Mouse (Mus musculus) embryonic facial prominence, embryonic 13.5 days (tissue): ENCODE results near the gene Camk2g. TPM values are rescaled to one million over a fixed set of nuclear protein-coding genes. Genes with fewer than 3 reads are reported as not detected.
A peak's percentile ranks its signal among the peaks of the same experiment; 100 is the strongest.

ENCODE experiments used
- ATAC-seq: fragments of 200-750 bp; cut with Nextera tagmentation; 2 replicates; pipeline ENCODE4 v1.8.0; 2017; ENCODE audit warnings: low read depth; ENCODE audit not compliant: insufficient number of reproducible peaks, insufficient read depth, low FRiP score, low TSS enrichment
- H3K27ac ChIP-seq: fragments of 300-500 bp; sonication (generic); 2 replicates; pipeline ENCODE4 v1.5.1; 2015; ENCODE audit warnings: moderate library complexity, mild to moderate bottlenecking, inconsistent platforms
- H3K27me3 ChIP-seq: fragments of 300-500 bp; sonication (generic); 2 replicates; pipeline ENCODE4 v1.6.1; 2015; ENCODE audit warnings: mild to moderate bottlenecking, inconsistent platforms
- H3K36me3 ChIP-seq: fragments of 300-500 bp; sonication (generic); 2 replicates; pipeline ENCODE4 v1.6.1; 2015; ENCODE audit warnings: mild to moderate bottlenecking, inconsistent platforms
- H3K4me1 ChIP-seq: fragments of 300-500 bp; sonication (generic); 2 replicates; pipeline ENCODE4 v1.6.1; 2015; ENCODE audit warnings: inconsistent platforms
- H3K4me2 ChIP-seq: fragments of 300-500 bp; sonication (generic); 2 replicates; pipeline ENCODE4 v1.6.1; 2015; ENCODE audit warnings: moderate library complexity, mild to moderate bottlenecking, inconsistent platforms
- H3K4me3 ChIP-seq: fragments of 300-500 bp; sonication (generic); 2 replicates; pipeline ENCODE4 v1.5.1; 2015; ENCODE audit warnings: mild to moderate bottlenecking, inconsistent platforms
- H3K9ac ChIP-seq: fragments of 300-500 bp; sonication (generic); 2 replicates; pipeline ENCODE4 v1.6.1; 2015; ENCODE audit warnings: mild to moderate bottlenecking, inconsistent platforms
- H3K9me3 ChIP-seq: fragments of 300-500 bp; sonication (generic); 2 replicates; pipeline ENCODE4 v1.6.1; 2016; ENCODE audit warnings: inconsistent platforms
- WGBS: fragments of 180-500 bp; shearing (Covaris S2); methylation state at CpG from one replicate; pipeline ENCODE4 v1.1.7; 2015; ENCODE audit warnings: mixed read lengths; 5-methylcytosine and 5-hydroxymethylcytosine counted together
- polyA plus RNA-seq: library from polyadenylated mRNA; unstranded; fragments of >200 nt; fragmentation: Nextera tagmentation; extraction: Ambion mirVana; gene quantifications from 2 replicates; pipeline ENCODE4 v1.2.1, GENCODE M21; 2015

Camk2g gene
- polyA plus RNA-seq = 62.6 and 75.3 TPM in 2 replicates

GRCm38 (mm10) chr14:20793758-20794531 lies at the start of gene Camk2g:
TSS of gene Camk2g (minus strand) at chr14:20794088.
- Histone ChIP-seq H3K4me1 (peaks cover 44% of the 10 kb centered on the region), H3K4me3 (peak within 1 kb of the TSS; percentile 79), H3K27ac (peak within 1 kb of the TSS; percentile 82), H3K27me3 (no peaks in the 10 kb centered on the region), H3K4me2 (peak within 1 kb of the TSS; percentile 87), H3K9me3 (no peaks in the 10 kb centered on the region), H3K36me3 (peaks cover 27% of the 10 kb centered on the region), H3K9ac (peak within 1 kb of the TSS; percentile 86)
- WGBS = 2% methylated on average over 46 of the region's 76 CpGs
- ATAC-seq = peak; percentile 81

DNA sequence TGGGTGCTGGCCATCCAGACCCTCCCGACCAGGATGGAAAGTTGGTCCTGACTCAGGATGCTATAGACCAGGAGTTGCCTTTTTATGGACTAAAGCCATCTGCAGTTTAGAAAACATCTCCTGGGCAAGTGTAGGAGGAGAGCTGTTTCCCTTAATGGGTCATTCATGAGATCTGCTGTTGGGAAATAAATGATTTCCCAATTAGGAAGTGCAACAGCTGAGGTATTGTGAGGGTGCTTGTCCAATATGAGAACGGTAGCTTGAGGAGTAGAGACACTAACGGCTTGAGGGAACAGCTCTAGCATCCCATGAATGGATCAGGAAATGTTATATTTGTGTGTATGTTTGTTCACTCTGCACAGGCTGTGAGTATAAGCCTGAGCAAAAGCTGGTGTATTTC lies 48.7 kb upstream of the Camk2g start:
- H3K36me3 ChIP-seq = no peaks in the 10 kb centered on the region
- no peak overlapping the region for H3K9ac ChIP-seq
- H3K27me3 ChIP-seq = no peaks in the 10 kb centered on the region
- no peak for ATAC-seq
- no peak overlapping the region for H3K4me3 ChIP-seq
- H3K27ac ChIP-seq = no peak overlapping the region
- H3K4me2 ChIP-seq = no peak overlapping the region
- H3K9me3 ChIP-seq = no peaks in the 10 kb centered on the region
- WGBS = 77% methylated on average over 3 of the region's 3 CpGs
- no peaks in the 10 kb centered on the region for H3K4me1 ChIP-seq

DNA sequence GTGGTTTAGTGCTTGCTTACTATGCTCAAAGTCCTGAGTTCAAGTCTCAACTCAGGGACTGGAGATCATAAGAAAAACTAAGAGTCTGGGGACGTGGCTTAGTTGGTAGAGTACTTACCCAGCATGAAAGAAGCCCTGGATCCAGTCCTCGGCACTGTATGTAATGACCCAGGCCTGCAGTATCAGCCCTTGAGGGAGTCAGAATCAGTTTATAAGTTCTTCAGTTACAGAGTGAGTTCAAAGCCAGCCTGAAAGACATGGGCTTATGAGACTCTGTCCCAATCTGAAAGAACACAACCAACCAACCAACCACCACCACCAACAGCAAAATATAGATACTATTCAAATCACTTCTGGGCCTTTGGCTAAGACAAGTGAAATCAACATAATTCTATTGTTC lies 47.6 kb upstream of the Camk2g start:
- Histone ChIP-seq H3K9me3 (no peaks in the 10 kb centered on the region), H3K4me1 (peaks cover 6% of the 10 kb centered on the region; the same call in 1 of the 2 replicates), H3K27ac (no peak overlapping the region), H3K9ac (no peak overlapping the region), H3K36me3 (no peaks in the 10 kb centered on the region), H3K27me3 (no peaks in the 10 kb centered on the region), H3K4me3 (no peak overlapping the region), H3K4me2 (no peak overlapping the region)
- WGBS = 83% methylated on average over 2 of the region's 2 CpGs
- no peak for ATAC-seq

DNA sequence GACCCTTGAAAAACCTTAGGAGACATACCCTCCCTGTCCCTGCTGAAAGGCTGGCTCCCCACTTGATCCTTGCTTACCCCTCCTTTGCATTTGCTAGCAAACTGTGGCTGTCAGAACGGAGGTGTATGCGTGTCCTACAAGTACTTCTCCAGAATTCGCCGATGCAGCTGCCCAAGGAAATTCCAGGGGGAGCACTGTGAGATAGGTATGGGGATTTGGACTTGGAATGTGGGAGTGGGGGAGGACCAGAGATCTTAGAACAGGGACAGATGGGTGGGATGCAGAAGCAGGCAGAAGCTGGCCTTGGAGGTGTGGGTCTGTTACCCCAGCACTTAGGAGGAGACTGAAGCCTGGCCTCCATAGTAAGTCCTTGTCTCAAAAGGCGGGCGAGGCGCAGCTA lies 43.8 kb upstream of the Camk2g start:
- H3K4me3 ChIP-seq = no peak overlapping the region
- H3K9ac ChIP-seq = no peak overlapping the region
- no peaks in the 10 kb centered on the region for H3K27me3 ChIP-seq
- no peaks in the 10 kb centered on the region for H3K36me3 ChIP-seq
- no peak overlapping the region for H3K27ac ChIP-seq
- H3K4me2 ChIP-seq = peak overlapping the region; percentile 98; the same call in 1 of the 2 replicates
- no peak for ATAC-seq
- 71% methylated on average over 7 of the region's 7 CpGs for WGBS
- H3K9me3 ChIP-seq = no peaks in the 10 kb centered on the region
- peaks cover 6% of the 10 kb centered on the region for H3K4me1 ChIP-seq

DNA sequence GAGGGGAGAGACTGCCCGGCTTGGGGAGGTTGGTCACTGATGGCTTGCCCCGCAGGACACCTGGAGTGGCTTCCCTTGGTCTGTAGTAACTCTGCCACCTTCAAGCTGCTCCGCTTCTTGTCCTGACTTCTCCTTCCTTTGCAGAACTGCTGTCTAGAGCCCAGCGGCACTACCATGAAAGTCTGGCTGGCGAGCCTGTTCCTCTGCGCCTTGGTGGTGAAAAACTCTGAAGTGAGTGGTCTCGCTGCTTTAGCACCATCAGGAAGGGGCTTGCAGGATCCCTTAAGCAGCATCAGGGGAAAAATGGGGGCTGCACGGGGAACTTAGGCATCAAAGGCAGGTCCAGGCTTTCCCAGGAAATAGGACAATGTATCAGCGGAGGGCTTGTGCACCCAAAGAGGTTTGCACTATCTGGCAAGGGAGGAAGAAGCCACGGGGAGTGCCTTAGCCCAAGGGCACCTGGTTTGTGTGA lies 43.1 kb upstream of the Camk2g start:
- no peak for ATAC-seq
- no peaks in the 10 kb centered on the region for H3K9me3 ChIP-seq
- H3K9ac ChIP-seq = peak overlapping the region; percentile 78
- H3K4me2 ChIP-seq = peak overlapping the region; percentile 98
- H3K27ac ChIP-seq = no peak overlapping the region
- WGBS = 3% methylated on average over 10 of the region's 10 CpGs
- peak overlapping the region; percentile 57 for H3K4me3 ChIP-seq
- peaks cover 6% of the 10 kb centered on the region for H3K4me1 ChIP-seq
- H3K27me3 ChIP-seq = no peaks in the 10 kb centered on the region
- H3K36me3 ChIP-seq = no peaks in the 10 kb centered on the region

DNA sequence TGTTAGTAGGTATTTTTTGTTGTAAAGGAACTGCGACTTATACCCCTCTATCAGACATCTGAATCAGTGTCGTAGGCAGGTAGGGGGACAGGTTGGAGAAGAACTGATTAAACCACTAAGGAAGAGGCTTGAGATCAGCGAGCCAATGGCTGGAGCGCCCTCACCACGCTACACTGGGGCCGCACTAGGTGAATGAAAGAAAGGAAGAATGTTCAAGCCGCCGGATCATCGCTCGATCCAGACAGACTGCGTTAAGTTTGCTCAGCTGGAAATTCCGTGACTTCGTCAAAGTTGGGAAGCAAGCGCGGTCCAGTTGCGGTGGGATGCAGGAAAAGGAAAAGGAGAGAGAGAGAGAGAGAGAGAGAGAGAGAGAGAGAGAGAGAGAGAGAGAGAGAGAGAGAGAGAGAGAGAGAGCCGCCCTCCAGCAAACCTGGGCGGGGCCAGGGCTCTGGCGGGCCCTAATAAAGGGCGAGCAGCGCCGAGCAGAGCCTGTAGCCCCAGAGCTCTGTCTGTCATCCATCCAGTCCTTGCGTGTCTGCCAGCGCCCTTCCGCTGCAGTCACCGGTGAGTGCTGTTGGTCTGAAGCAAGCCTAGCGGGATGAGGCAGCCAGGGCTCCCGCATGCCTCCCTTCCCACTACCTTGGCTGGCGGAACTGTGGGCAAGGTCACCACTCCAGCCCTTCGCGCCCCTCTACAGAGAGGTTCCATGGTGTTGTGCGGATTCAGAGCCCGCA lies 42.5 kb upstream of the Camk2g start, which contains the start of gene Plau:
Plau (plus strand) TSS at position 490 of the 734 bp plus-strand sequence.
- peak; percentile 79 for ATAC-seq
- Histone ChIP-seq H3K27ac (no peak within 1 kb of the TSS), H3K4me3 (peak within 1 kb of the TSS; percentile 57), H3K27me3 (no peaks in the 10 kb centered on the region), H3K4me2 (peak within 1 kb of the TSS; percentile 98), H3K36me3 (no peaks in the 10 kb centered on the region), H3K4me1 (peaks cover 6% of the 10 kb centered on the region), H3K9ac (peak within 1 kb of the TSS; percentile 78), H3K9me3 (no peaks in the 10 kb centered on the region)
- WGBS = under 1% methylated on average over 33 of the region's 33 CpGs

DNA sequence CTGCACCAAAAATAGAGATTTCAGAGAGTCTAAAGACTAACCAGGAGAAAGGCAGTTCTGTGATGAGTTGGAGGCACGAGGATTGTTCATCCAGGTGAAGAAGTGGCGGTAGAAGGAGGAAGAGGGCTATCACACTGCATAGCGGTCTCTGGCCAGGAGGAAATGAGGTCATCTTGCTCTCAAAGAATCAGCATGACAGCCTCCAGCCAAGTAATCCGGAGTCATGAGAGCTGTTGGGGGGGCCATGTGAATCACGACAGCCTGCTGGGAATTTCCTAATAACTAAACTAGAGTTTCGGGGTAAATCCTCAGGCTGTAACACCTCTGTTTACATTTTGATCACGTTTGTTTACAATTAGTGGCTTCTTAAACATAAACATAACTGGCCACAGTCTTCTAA lies 40.2 kb upstream of the Camk2g start:
- Histone ChIP-seq H3K4me3 (no peak overlapping the region), H3K27ac (no peak overlapping the region), H3K27me3 (no peaks in the 10 kb centered on the region), H3K9me3 (no peaks in the 10 kb centered on the region), H3K4me2 (no peak overlapping the region), H3K9ac (no peak overlapping the region), H3K4me1 (peaks cover 9% of the 10 kb centered on the region), H3K36me3 (no peaks in the 10 kb centered on the region)
- 61% methylated on average over 7 of the region's 7 CpGs for WGBS
- no peak for ATAC-seq

GRCm38 (mm10) chr14:20833525-20833924 lies 39.6 kb upstream of the Camk2g start:
- no peaks in the 10 kb centered on the region for H3K36me3 ChIP-seq
- H3K27ac ChIP-seq = no peak overlapping the region
- H3K9ac ChIP-seq = no peak overlapping the region
- H3K4me1 ChIP-seq = peaks cover 9% of the 10 kb centered on the region
- no peak overlapping the region for H3K4me3 ChIP-seq
- 82% methylated on average over 4 of the region's 4 CpGs for WGBS
- no peaks in the 10 kb centered on the region for H3K27me3 ChIP-seq
- H3K9me3 ChIP-seq = no peaks in the 10 kb centered on the region
- no peak overlapping the region for H3K4me2 ChIP-seq
- ATAC-seq = no peak

- 60% methylated on average over 1 of the region's 1 CpGs for WGBS
Observed at GRCm38 (mm10) chr14:20831915-20832314, 38.0 kb upstream of the Camk2g start.

GRCm38 (mm10) chr14:20831141-20831910 lies 37.4 kb upstream of the Camk2g start:
- Histone ChIP-seq H3K36me3 (no peaks in the 10 kb centered on the region), H3K4me1 (peaks cover 3% of the 10 kb centered on the region; the same call in 1 of the 2 replicates), H3K27ac (no peak overlapping the region), H3K4me3 (no peak overlapping the region), H3K9ac (no peak overlapping the region), H3K9me3 (no peaks in the 10 kb centered on the region), H3K27me3 (no peaks in the 10 kb centered on the region), H3K4me2 (no peak overlapping the region)
- WGBS = 64% methylated on average over 9 of the region's 9 CpGs
- ATAC-seq = no peak

More at GRCm38 (mm10) chr14:20831915-20832314, 38.0 kb upstream of the Camk2g start:
- no peak for ATAC-seq
- no peak overlapping the region for H3K27ac ChIP-seq
- no peaks in the 10 kb centered on the region for H3K36me3 ChIP-seq
- H3K4me3 ChIP-seq = no peak overlapping the region
- H3K4me1 ChIP-seq = peaks cover 6% of the 10 kb centered on the region
- no peaks in the 10 kb centered on the region for H3K27me3 ChIP-seq
- H3K4me2 ChIP-seq = no peak overlapping the region
- H3K9me3 ChIP-seq = no peaks in the 10 kb centered on the region
- no peak overlapping the region for H3K9ac ChIP-seq
